Mouse (Mus musculus): ENCODE results near the gene Defa26.
"Not testable (repeated sequence)": the region's sequence is repeated elsewhere in the genome, so short reads cannot be mapped to it uniquely, and the experiment has no call there.

Gene Defa26

GRCm38 (mm10) chr8:21617883-21618282 is at the start of gene Defa26:
Gene Defa26, plus strand, starts transcription at chr8:21618183.
- DNase-seq (ENCODE audit: low read depth, low spot score), result not testable (repeated sequence)

GRCm38 (mm10) chr8:21582706-21583105 is 35.3 kb upstream of the Defa26 start, which contains the start of gene Defa28:
Gene Defa28, plus strand, starts transcription at chr8:21583006.
- not testable (repeated sequence) for DNase-seq (ENCODE audit: low read depth, low spot score)

- not testable (repeated sequence) for DNase-seq (ENCODE audit: low read depth, low spot score)
Measured at GRCm38 (mm10) chr8:21594408-21594807, 23.6 kb upstream of the Defa26 start, which contains the start of gene Gm7861. Gene Gm7861, minus strand, starts transcription at chr8:21594508.

- not testable (repeated sequence) for DNase-seq (ENCODE audit: low read depth, low spot score)
Measured at GRCm38 (mm10) chr8:21655480-21655879, 37.5 kb downstream of the Defa26 start, which contains the start of gene Defa17. Gene Defa17, plus strand, starts transcription at chr8:21655780.

GRCm38 (mm10) chr8:21665497-21665896 is 47.5 kb downstream of the Defa26 start, which contains the start of gene Defa34:
Gene Defa34, plus strand, starts transcription at chr8:21665797.
- DNase-seq (ENCODE audit: low read depth, low spot score), result not testable (repeated sequence)

Data from ZHBTc4 (cell line).